Mouse (Mus musculus): ENCODE results near the gene Llgl2.

DNA sequence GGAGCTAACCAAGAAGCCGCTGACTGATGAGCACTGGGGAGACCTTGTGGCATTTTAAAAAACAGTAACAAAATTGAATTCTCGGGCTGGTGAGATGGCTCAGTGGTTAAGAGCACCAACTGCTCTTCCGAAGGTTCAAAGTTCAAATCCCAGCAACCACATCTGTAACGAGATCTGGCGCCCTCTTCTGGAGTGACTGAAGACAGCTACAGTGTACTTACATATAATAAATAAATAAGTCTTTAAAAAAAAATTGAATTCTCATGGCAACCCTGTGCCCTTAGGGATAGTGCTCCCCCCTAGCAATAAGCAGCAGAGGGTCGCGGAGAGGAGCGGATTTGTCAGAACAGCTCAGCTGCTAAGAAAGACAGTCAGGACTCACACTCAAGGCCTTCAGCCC lies 40.0 kb downstream of the Llgl2 start:
- TF ChIP-seq CTCF (IDR thresholded peaks at IDR 0.05; ENCODE audit: extremely low read depth, insufficient read depth, insufficient read length, insufficient replicate concordance) (no peak), POLR2A (IDR thresholded peaks at IDR 0.05; ENCODE audit: low read depth, low read length) (no peak)
